Mouse (Mus musculus): Measurements from ENCODE around the gene Trim45.

The Trim45 gene

GRCm38 (mm10) chr3:100921825-100922505, at the start of gene Trim45:
TSS of gene Trim45 (plus strand) at chr3:100922202.
- peak; percentile 100 for DNase-seq

GRCm38 (mm10) chr3:100877057-100877456, 44.9 kb upstream of the Trim45 start:
- DNase-seq, result no peak

GRCm38 (mm10) chr3:100881403-100881802, 40.6 kb upstream of the Trim45 start:
- DNase-seq, result no peak

GRCm38 (mm10) chr3:100881843-100882634, 40.0 kb upstream of the Trim45 start:
- no peak for DNase-seq

GRCm38 (mm10) chr3:100889234-100889633, 32.8 kb upstream of the Trim45 start:
- DNase-seq, result no peak

GRCm38 (mm10) chr3:100890406-100890805, 31.6 kb upstream of the Trim45 start:
- DNase-seq, result no peak

- peak; percentile 60 for DNase-seq
These were observed 29.3 kb upstream of the Trim45 start for GRCm38 (mm10) chr3:100892383-100893335.

GRCm38 (mm10) chr3:100895500-100895899, 26.5 kb upstream of the Trim45 start:
- no peak for DNase-seq

- DNase-seq, result no peak
These were observed 15.9 kb upstream of the Trim45 start for GRCm38 (mm10) chr3:100906128-100906527.

GRCm38 (mm10) chr3:100906916-100907315, 15.1 kb upstream of the Trim45 start:
- DNase-seq, result peak; percentile 39

- DNase-seq, result no peak
These were observed 13.4 kb upstream of the Trim45 start for GRCm38 (mm10) chr3:100908594-100908993.

GRCm38 (mm10) chr3:100910621-100911020, 11.4 kb upstream of the Trim45 start:
- DNase-seq, result no peak

- no peak for DNase-seq
These were observed 11.0 kb upstream of the Trim45 start for GRCm38 (mm10) chr3:100911026-100911425.

- no peak for DNase-seq
These were observed 10.3 kb upstream of the Trim45 start for GRCm38 (mm10) chr3:100911498-100912213.

GRCm38 (mm10) chr3:100916844-100917243, 5.2 kb upstream of the Trim45 start:
- peak; percentile 57 for DNase-seq

GRCm38 (mm10) chr3:100920611-100921140, 1.3 kb upstream of the Trim45 start:
- no peak for DNase-seq

GRCm38 (mm10) chr3:100922506-100923375, 739 bp downstream of the Trim45 start:
- no peak for DNase-seq

- no peak for DNase-seq
These were observed 2.2 kb downstream of the Trim45 start for GRCm38 (mm10) chr3:100924065-100924732.

GRCm38 (mm10) chr3:100925176-100925575, 3.2 kb downstream of the Trim45 start:
- DNase-seq, result no peak

GRCm38 (mm10) chr3:100931332-100932076, 9.5 kb downstream of the Trim45 start:
- DNase-seq, result no peak

Measured in kidney, adult 9 months (tissue).